Mouse (Mus musculus) thymus, adult 2 months (tissue): ENCODE data around the gene Cnot2.

ENCODE experiments used
- CTCF ChIP-seq: fragments of 200-500 bp; IDR thresholded peaks from 2 replicates; pipeline ENCODE4 v1.5.1; 2012; ENCODE audit warnings: mild to moderate bottlenecking, control low read depth, low read length, moderate library complexity, borderline replicate concordance; ENCODE audit not compliant: control insufficient read depth, poor library complexity, insufficient read depth; ENCODE audit errors: extremely low read depth
- POLR2A ChIP-seq: fragments of 200-500 bp; IDR thresholded peaks from 2 replicates; pipeline ENCODE4 v1.6.1; 2012; ENCODE audit warnings: mild to moderate bottlenecking, low read length, control low read depth, moderate library complexity; ENCODE audit not compliant: control insufficient read depth, poor library complexity, insufficient read depth; ENCODE audit errors: extremely low read depth

GRCm38 (mm10) chr10:116473071-116473758 lies 108.1 kb downstream of the Cnot2 start:
- TF ChIP-seq CTCF: no peak
- peak; percentile 53; the same call in 1 of the 2 replicates for TF ChIP-seq POLR2A
